Mouse (Mus musculus): ENCODE data around the gene Adgrl1. TPM values are rescaled to one million over a fixed set of nuclear protein-coding genes. Genes with fewer than 3 reads are reported as not detected.

Adgrl1 gene
- polyA plus RNA-seq, 1 experiment from 2014 or later, result 54.8 TPM

- no peaks in the 10 kb centered on the region for H3K9me3 ChIP-seq (replicated peaks; ENCODE audit: control insufficient read depth, low read length, poor library complexity, severe bottlenecking)
- ATAC-seq, result peak; percentile 44
- H3K4me3 ChIP-seq (ENCODE audit: low read depth, low read length), result peak overlapping the region; percentile 98
- under 1% methylated on average over 13 of the region's 13 CpGs for whole genome bisulfite sequencing
- peaks cover 36% of the 10 kb centered on the region for H3K4me1 ChIP-seq (ENCODE audit: control insufficient read depth, insufficient read depth, low read length)
- H3K4me2 ChIP-seq (ENCODE audit: low read length), result peak overlapping the region; percentile 93
- peak overlapping the region; percentile 63 for H3K9ac ChIP-seq (ENCODE audit: low read depth, low read length)
- H3K36me3 ChIP-seq (ENCODE audit: control insufficient read depth, insufficient read depth, low read length), result no peaks in the 10 kb centered on the region
- H3K27ac ChIP-seq (ENCODE audit: low read length), result peak overlapping the region; percentile 99
- 0 out of 2 replicates have a peak, but pooled peaks cover 4% of the 10 kb centered on the region for H3K27me3 ChIP-seq (ENCODE audit: control insufficient read depth, insufficient read depth, low read depth, low read length)
Observed at GRCm38 (mm10) chr8:83898985-83899362, 931 bp upstream of the Adgrl1 start.

- H3K9me3 ChIP-seq (replicated peaks; ENCODE audit: control insufficient read depth, low read length, poor library complexity, severe bottlenecking), result no peaks in the 10 kb centered on the region
- ATAC-seq, result peak; percentile 2; the same call in 1 of the 2 replicates
- H3K27ac ChIP-seq (ENCODE audit: low read length), result peak overlapping the region; percentile 99
- H3K4me3 ChIP-seq (ENCODE audit: low read depth, low read length), result peak overlapping the region; percentile 98
- peak overlapping the region; percentile 93 for H3K4me2 ChIP-seq (ENCODE audit: low read length)
- peaks cover 41% of the 10 kb centered on the region for H3K4me1 ChIP-seq (ENCODE audit: control insufficient read depth, insufficient read depth, low read length)
- no peaks in the 10 kb centered on the region for H3K36me3 ChIP-seq (ENCODE audit: control insufficient read depth, insufficient read depth, low read length)
- WGBS, result under 1% methylated on average over 38 of the region's 100 CpGs
- no peaks in the 10 kb centered on the region for H3K27me3 ChIP-seq (ENCODE audit: control insufficient read depth, insufficient read depth, low read depth, low read length)
- H3K9ac ChIP-seq (ENCODE audit: low read depth, low read length), result peak overlapping the region; percentile 98
Observed at GRCm38 (mm10) chr8:83900266-83900956, 506 bp downstream of the Adgrl1 start.

GRCm38 (mm10) chr8:83900957-83901270 lies 1.0 kb downstream of the Adgrl1 start:
- peak overlapping the region; percentile 93 for H3K4me2 ChIP-seq (ENCODE audit: low read length)
- ATAC-seq, result no peak
- H3K9me3 ChIP-seq (replicated peaks; ENCODE audit: control insufficient read depth, low read length, poor library complexity, severe bottlenecking), result no peaks in the 10 kb centered on the region
- peak overlapping the region; percentile 98 for H3K9ac ChIP-seq (ENCODE audit: low read depth, low read length)
- H3K27me3 ChIP-seq (ENCODE audit: control insufficient read depth, insufficient read depth, low read depth, low read length), result no peaks in the 10 kb centered on the region
- peak overlapping the region; percentile 98 for H3K4me3 ChIP-seq (ENCODE audit: low read depth, low read length)
- peaks cover 44% of the 10 kb centered on the region for H3K4me1 ChIP-seq (ENCODE audit: control insufficient read depth, insufficient read depth, low read length)
- peak overlapping the region; percentile 99 for H3K27ac ChIP-seq (ENCODE audit: low read length)
- 0% methylated on average over 12 of the region's 40 CpGs for WGBS
- no peaks in the 10 kb centered on the region for H3K36me3 ChIP-seq (ENCODE audit: control insufficient read depth, insufficient read depth, low read length)

- Histone ChIP-seq H3K27ac (ENCODE audit: low read length) (peak overlapping the region; percentile 99), H3K9ac (ENCODE audit: low read depth, low read length) (peak overlapping the region; percentile 98), H3K27me3 (ENCODE audit: control insufficient read depth, insufficient read depth, low read depth, low read length) (no peaks in the 10 kb centered on the region), H3K36me3 (ENCODE audit: control insufficient read depth, insufficient read depth, low read length) (no peaks in the 10 kb centered on the region), H3K4me2 (ENCODE audit: low read length) (peak overlapping the region; percentile 93), H3K4me3 (ENCODE audit: low read depth, low read length) (peak overlapping the region; percentile 98), H3K9me3 (replicated peaks; ENCODE audit: control insufficient read depth, low read length, poor library complexity, severe bottlenecking) (no peaks in the 10 kb centered on the region), H3K4me1 (ENCODE audit: control insufficient read depth, insufficient read depth, low read length) (peaks cover 44% of the 10 kb centered on the region)
- ATAC-seq, result no peak
- WGBS, result 16% methylated on average over 14 of the region's 14 CpGs
Observed at GRCm38 (mm10) chr8:83901566-83902485, 1.9 kb downstream of the Adgrl1 start.

- Histone ChIP-seq H3K36me3 (ENCODE audit: control insufficient read depth, insufficient read depth, low read length) (no peaks in the 10 kb centered on the region), H3K27ac (ENCODE audit: low read length) (no peak overlapping the region), H3K4me1 (ENCODE audit: control insufficient read depth, insufficient read depth, low read length) (peaks cover 40% of the 10 kb centered on the region), H3K9me3 (replicated peaks; ENCODE audit: control insufficient read depth, low read length, poor library complexity, severe bottlenecking) (no peaks in the 10 kb centered on the region), H3K4me3 (ENCODE audit: low read depth, low read length) (peak overlapping the region; percentile 98), H3K4me2 (ENCODE audit: low read length) (peak overlapping the region; percentile 93), H3K9ac (ENCODE audit: low read depth, low read length) (peak overlapping the region; percentile 47), H3K27me3 (ENCODE audit: control insufficient read depth, insufficient read depth, low read depth, low read length) (no peaks in the 10 kb centered on the region)
- 12% methylated on average over 12 of the region's 13 CpGs for WGBS
- no peak for ATAC-seq
Observed at GRCm38 (mm10) chr8:83902961-83903666, 3.2 kb downstream of the Adgrl1 start.

- Histone ChIP-seq H3K27ac (ENCODE audit: low read length) (no peak overlapping the region), H3K4me3 (ENCODE audit: low read depth, low read length) (no peak overlapping the region), H3K9me3 (replicated peaks; ENCODE audit: control insufficient read depth, low read length, poor library complexity, severe bottlenecking) (no peaks in the 10 kb centered on the region), H3K9ac (ENCODE audit: low read depth, low read length) (0 out of 2 replicates have a peak overlapping the region, but pooled peaks have one; percentile 21), H3K27me3 (ENCODE audit: control insufficient read depth, insufficient read depth, low read depth, low read length) (no peaks in the 10 kb centered on the region), H3K36me3 (ENCODE audit: control insufficient read depth, insufficient read depth, low read length) (no peaks in the 10 kb centered on the region), H3K4me2 (ENCODE audit: low read length) (no peak overlapping the region), H3K4me1 (ENCODE audit: control insufficient read depth, insufficient read depth, low read length) (peaks cover 32% of the 10 kb centered on the region)
- ATAC-seq, result no peak
- 76% methylated on average over 6 of the region's 6 CpGs for WGBS
Observed at GRCm38 (mm10) chr8:83908583-83908982, 8.7 kb downstream of the Adgrl1 start.

- no peak for ATAC-seq
- Histone ChIP-seq H3K36me3 (ENCODE audit: control insufficient read depth, insufficient read depth, low read length) (no peaks in the 10 kb centered on the region), H3K9ac (ENCODE audit: low read depth, low read length) (no peak overlapping the region; the same call in 1 of the 2 replicates), H3K4me2 (ENCODE audit: low read length) (no peak overlapping the region), H3K4me3 (ENCODE audit: low read depth, low read length) (no peak overlapping the region), H3K27me3 (ENCODE audit: control insufficient read depth, insufficient read depth, low read depth, low read length) (no peaks in the 10 kb centered on the region), H3K4me1 (ENCODE audit: control insufficient read depth, insufficient read depth, low read length) (peaks cover 25% of the 10 kb centered on the region), H3K9me3 (replicated peaks; ENCODE audit: control insufficient read depth, low read length, poor library complexity, severe bottlenecking) (no peaks in the 10 kb centered on the region), H3K27ac (ENCODE audit: low read length) (no peak overlapping the region)
- WGBS, result 40% methylated on average over 8 of the region's 8 CpGs
Observed at GRCm38 (mm10) chr8:83909311-83909710, 9.4 kb downstream of the Adgrl1 start.

- WGBS, result 82% methylated on average over 5 of the region's 5 CpGs
- no peak for ATAC-seq
- H3K4me2 ChIP-seq (ENCODE audit: low read length), result no peak overlapping the region
- no peak overlapping the region for H3K4me3 ChIP-seq (ENCODE audit: low read depth, low read length)
- H3K4me1 ChIP-seq (ENCODE audit: control insufficient read depth, insufficient read depth, low read length), result peaks cover 23% of the 10 kb centered on the region
- H3K36me3 ChIP-seq (ENCODE audit: control insufficient read depth, insufficient read depth, low read length), result no peaks in the 10 kb centered on the region; the same call in 1 of the 2 replicates
- H3K9me3 ChIP-seq (replicated peaks; ENCODE audit: control insufficient read depth, low read length, poor library complexity, severe bottlenecking), result no peaks in the 10 kb centered on the region
- H3K27me3 ChIP-seq (ENCODE audit: control insufficient read depth, insufficient read depth, low read depth, low read length), result no peaks in the 10 kb centered on the region
- H3K9ac ChIP-seq (ENCODE audit: low read depth, low read length), result no peak overlapping the region
- no peak overlapping the region for H3K27ac ChIP-seq (ENCODE audit: low read length)
Observed at GRCm38 (mm10) chr8:83911809-83912731, 12.2 kb downstream of the Adgrl1 start.

Measured in midbrain, embryonic 16.5 days (tissue).